Comparison of ENCODE assay signal across 7 mouse cellular contexts in genomic region chr4:117830124-117830551, GRCm38 (mm10). TPM values are rescaled to one million over a fixed set of nuclear protein-coding genes. Genes with fewer than 3 reads are reported as not detected.
DNase-seq lines count a peak whose midpoint lies in the region; ATAC-seq lines count a peak whose summit lies in the region.

No protein-coding gene starts in this region.

- no peak overlapping the region for H3K27ac ChIP-seq in embryonic facial prominence, embryonic 13.5 days
- H3K27ac ChIP-seq in heart, embryonic 15.5 days, result no peak overlapping the region
- H3K27ac ChIP-seq in stomach, embryonic 14.5 days (ENCODE audit: low read length), result no peak overlapping the region

- 10% methylated on average over 5 of the region's 5 CpGs for WGBS in embryonic facial prominence, embryonic 13.5 days
- WGBS in heart, embryonic 15.5 days, result 3% methylated on average over 5 of the region's 5 CpGs
- 11% methylated on average over 5 of the region's 5 CpGs for WGBS in stomach, embryonic 14.5 days

- H3K9me3 ChIP-seq in embryonic facial prominence, embryonic 13.5 days, result no peaks in the 10 kb centered on the region
- H3K9me3 ChIP-seq in heart, embryonic 15.5 days (replicated peaks), result no peaks in the 10 kb centered on the region
- H3K9me3 ChIP-seq in stomach, embryonic 14.5 days (ENCODE audit: control insufficient read depth, low read depth, low read length), result no peaks in the 10 kb centered on the region

- H3K9ac ChIP-seq in embryonic facial prominence, embryonic 13.5 days, result 0 out of 2 replicates have a peak overlapping the region, but pooled peaks have one; percentile 21
- no peak overlapping the region for H3K9ac ChIP-seq in heart, embryonic 15.5 days
- H3K9ac ChIP-seq in stomach, embryonic 14.5 days (replicated peaks; ENCODE audit: low read depth, low read length), result no peak overlapping the region

- peak overlapping the region; percentile 32; the same call in 1 of the 2 replicates for H3K4me2 ChIP-seq in embryonic facial prominence, embryonic 13.5 days
- H3K4me2 ChIP-seq in heart, embryonic 15.5 days, result peak overlapping the region; percentile 42
- 0 out of 2 replicates have a peak overlapping the region, but pooled peaks have one; percentile 11 for H3K4me2 ChIP-seq in stomach, embryonic 14.5 days (replicated peaks; ENCODE audit: low read depth, low read length)

- ATAC-seq in embryonic facial prominence, embryonic 13.5 days (ENCODE audit: insufficient number of reproducible peaks, insufficient read depth, low FRiP score, low TSS enrichment, low read depth), result no peak
- ATAC-seq in heart, embryonic 15.5 days (replicated peaks; ENCODE audit: insufficient number of reproducible peaks, insufficient read depth, low FRiP score, low read depth), result peak; percentile 58
- peak; percentile 75 for ATAC-seq in stomach, embryonic 14.5 days (ENCODE audit: insufficient number of reproducible peaks, insufficient read depth, low FRiP score, low read depth)

- no peak overlapping the region for H3K4me3 ChIP-seq in embryonic facial prominence, embryonic 13.5 days
- H3K4me3 ChIP-seq in heart, embryonic 15.5 days, result no peak overlapping the region
- H3K4me3 ChIP-seq in stomach, embryonic 14.5 days (ENCODE audit: low read depth, low read length), result no peak overlapping the region

- H3K4me1 ChIP-seq in embryonic facial prominence, embryonic 13.5 days, result peaks cover 18% of the 10 kb centered on the region
- H3K4me1 ChIP-seq in heart, embryonic 15.5 days (replicated peaks), result peaks cover 35% of the 10 kb centered on the region
- peaks cover 22% of the 10 kb centered on the region; the same call in 1 of the 2 replicates for H3K4me1 ChIP-seq in stomach, embryonic 14.5 days (ENCODE audit: control insufficient read depth, insufficient read depth, low read length)

- H3K36me3 ChIP-seq in embryonic facial prominence, embryonic 13.5 days, result no peaks in the 10 kb centered on the region
- no peaks in the 10 kb centered on the region for H3K36me3 ChIP-seq in heart, embryonic 15.5 days
- H3K36me3 ChIP-seq in stomach, embryonic 14.5 days (ENCODE audit: control insufficient read depth, insufficient read depth, low read length), result no peaks in the 10 kb centered on the region

- DNase-seq in NIH3T3 (ENCODE audit: low read depth), result peak; percentile 48
- peak; percentile 57 for DNase-seq in kidney, postnatal 10 days
- DNase-seq in lung, postnatal 36 days, result peak; percentile 59
- no peak for DNase-seq in thymus, postnatal 36 days

- peaks cover 3% of the 10 kb centered on the region; the same call in 1 of the 2 replicates for H3K27me3 ChIP-seq in embryonic facial prominence, embryonic 13.5 days
- H3K27me3 ChIP-seq in heart, embryonic 15.5 days, result no peaks in the 10 kb centered on the region
- H3K27me3 ChIP-seq in stomach, embryonic 14.5 days (ENCODE audit: control insufficient read depth, insufficient read depth, low read length), result no peaks in the 10 kb centered on the region

RNA-seq across cellular contexts. Expression of gene Slc6a9, which starts 4.2 kb away (rescaled TPM):
- 12.7 and 12.9 TPM in 2 replicates for polyA plus RNA-seq in embryonic facial prominence, embryonic 13.5 days (2015; fragmentation: Nextera tagmentation; extraction: Ambion mirVana)
- polyA plus RNA-seq in heart, embryonic 15.5 days (2015; fragmentation: Nextera tagmentation; extraction: Ambion mirVana), result 5.4 and 5.9 TPM in 2 replicates
- polyA plus RNA-seq in stomach, embryonic 14.5 days (2014; fragmentation: Nextera tagmentation; extraction: Ambion mirVana), result 11.0 and 11.6 TPM in 2 replicates

RNA-seq across cellular contexts. Expression of gene Ccdc24, which starts 42.2 kb away (rescaled TPM):
- polyA plus RNA-seq in embryonic facial prominence, embryonic 13.5 days (2015; fragmentation: Nextera tagmentation; extraction: Ambion mirVana), result 1.9 and 2.3 TPM in 2 replicates
- polyA plus RNA-seq in heart, embryonic 15.5 days (2015; fragmentation: Nextera tagmentation; extraction: Ambion mirVana), result 0.29 and 0.43 TPM in 2 replicates
- polyA plus RNA-seq in stomach, embryonic 14.5 days (2014; fragmentation: Nextera tagmentation; extraction: Ambion mirVana), result 2.0 and 2.4 TPM in 2 replicates

RNA-seq across cellular contexts. Expression of gene B4galt2, which starts 53.1 kb away (rescaled TPM):
- polyA plus RNA-seq in embryonic facial prominence, embryonic 13.5 days (2015; fragmentation: Nextera tagmentation; extraction: Ambion mirVana), result 33.8 and 38.7 TPM in 2 replicates
- 9.1 and 12.4 TPM in 2 replicates for polyA plus RNA-seq in heart, embryonic 15.5 days (2015; fragmentation: Nextera tagmentation; extraction: Ambion mirVana)
- polyA plus RNA-seq in stomach, embryonic 14.5 days (2014; fragmentation: Nextera tagmentation; extraction: Ambion mirVana), result 30.3 and 32.1 TPM in 2 replicates

RNA-seq across cellular contexts. Expression of gene Atp6v0b, which starts 57.0 kb away (rescaled TPM):
- 183 and 186 TPM in 2 replicates for polyA plus RNA-seq in embryonic facial prominence, embryonic 13.5 days (2015; fragmentation: Nextera tagmentation; extraction: Ambion mirVana)
- polyA plus RNA-seq in heart, embryonic 15.5 days (2015; fragmentation: Nextera tagmentation; extraction: Ambion mirVana), result 197 and 216 TPM in 2 replicates
- polyA plus RNA-seq in stomach, embryonic 14.5 days (2014; fragmentation: Nextera tagmentation; extraction: Ambion mirVana), result 186 and 200 TPM in 2 replicates

Comparison
In these comparisons a context has a peak if more than half of its experiments do, and no peak if none do; other contexts are left out.
1. DNase-seq: peak in NIH3T3 (single experiment), kidney, postnatal 10 days (single experiment) and lung, postnatal 36 days (single experiment); none in thymus, postnatal 36 days (0 of 2).
2. Peak in every context shown above with its lines, with median percentiles within 50 percentile points of each other: H3K4me2 ChIP-seq.